Mouse (Mus musculus): ENCODE results near the gene H2al3.

The H2al3 gene

GRCm38 (mm10) chrX:9849403-9849802 is at the start of gene H2al3:
Gene H2al3, plus strand, starts transcription at chrX:9849703.
- DNase-seq = no peak

GRCm38 (mm10) chrX:9810101-9810500 is 39.4 kb upstream of the H2al3 start:
- no peak for DNase-seq

- DNase-seq = no peak
Measured at GRCm38 (mm10) chrX:9812469-9812868, 37.0 kb upstream of the H2al3 start.

GRCm38 (mm10) chrX:9834779-9835178 is 14.7 kb upstream of the H2al3 start:
- DNase-seq = no peak

GRCm38 (mm10) chrX:9846628-9847027 is 2.9 kb upstream of the H2al3 start, which contains the start of gene Hypm:
Gene Hypm, plus strand, starts transcription at chrX:9846928.
- no peak for DNase-seq

GRCm38 (mm10) chrX:9861859-9862258 is 12.4 kb downstream of the H2al3 start:
- no peak for DNase-seq

GRCm38 (mm10) chrX:9875519-9875918 is 26.0 kb downstream of the H2al3 start:
- no peak for DNase-seq

- no peak for DNase-seq
Measured at GRCm38 (mm10) chrX:9885322-9885721, 35.8 kb downstream of the H2al3 start, which contains the start of gene Sytl5. Gene Sytl5, plus strand, starts transcription at chrX:9885622.

Data from kidney, adult 8-10 months (tissue).